Mouse (Mus musculus): ENCODE measurements around the gene Gchfr.

Gchfr gene

DNA sequence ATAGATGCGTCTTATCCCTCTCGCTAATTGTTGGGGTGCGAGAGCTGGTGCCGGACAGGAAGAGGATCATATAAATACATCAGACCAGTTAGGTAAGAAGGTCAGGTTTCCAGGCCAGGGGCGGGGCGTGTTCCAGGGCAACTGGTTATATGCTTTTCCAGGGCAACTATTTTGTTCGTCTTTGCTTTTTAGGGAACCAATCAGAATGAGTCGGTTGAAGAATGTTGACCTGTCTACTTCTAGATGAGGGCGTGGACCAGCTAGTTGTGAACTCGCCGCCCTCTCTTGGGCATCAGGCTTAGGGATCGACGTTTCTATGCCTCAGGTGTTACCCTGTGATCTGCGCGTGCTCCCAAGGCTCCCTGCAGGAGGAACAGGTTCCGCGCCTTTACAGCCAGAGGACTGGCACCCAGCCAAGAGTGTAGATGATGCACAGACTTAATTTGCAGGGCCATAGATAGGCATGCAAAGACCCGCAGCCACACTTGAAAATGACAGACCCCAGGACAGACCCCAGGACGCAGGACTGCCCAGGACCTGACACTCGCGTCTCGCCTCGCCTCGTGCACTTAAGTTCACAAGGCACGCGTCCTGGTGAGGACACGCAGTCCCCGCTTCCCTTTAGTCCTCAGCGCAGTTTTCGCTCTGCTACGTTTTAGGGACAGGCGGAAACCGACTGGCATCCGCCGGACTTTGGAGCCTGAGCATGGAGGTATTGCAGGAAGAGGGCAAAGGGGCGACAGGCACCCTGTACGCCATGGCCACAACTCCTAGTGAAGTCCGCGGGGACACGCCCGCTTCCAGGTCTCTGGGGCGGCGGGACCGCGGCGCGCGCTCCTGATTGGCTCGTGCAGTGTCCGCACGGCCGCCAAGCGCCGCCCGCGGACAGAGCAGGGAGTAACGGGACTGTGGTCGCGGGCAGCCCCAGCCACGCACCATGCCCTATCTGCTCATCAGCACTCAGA is at the start of gene Gchfr:
Gene Gchfr, plus strand, starts transcription at position 873 of the 965 bp plus-strand sequence.
- peak; percentile 81 for DNase-seq (ENCODE audit: low spot score)

DNA sequence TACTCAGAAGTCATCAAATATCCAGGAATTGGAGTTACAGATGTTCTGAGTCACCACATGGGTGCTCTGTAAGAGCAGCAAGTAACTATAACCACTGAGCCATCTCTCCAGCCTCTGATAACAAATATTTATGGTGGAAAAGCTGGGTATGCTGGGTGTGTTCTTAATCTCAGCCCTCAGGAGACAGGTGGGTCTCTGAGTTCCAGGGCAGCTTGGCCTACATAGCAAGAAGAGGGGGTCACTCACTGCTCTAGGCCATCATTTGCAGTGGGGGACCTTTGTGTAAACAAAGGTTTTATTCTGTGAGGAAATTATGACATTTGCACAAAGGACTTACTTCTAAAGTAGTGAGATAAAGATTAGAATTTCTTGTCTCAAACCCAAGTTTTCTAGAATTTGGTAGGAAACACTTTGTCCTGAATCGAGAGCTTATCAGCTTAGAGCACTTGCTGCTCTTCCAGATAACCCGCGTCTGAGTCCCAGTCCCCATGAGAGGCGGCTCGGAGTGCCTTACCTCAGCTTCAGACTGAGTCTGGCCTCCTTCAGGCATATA is 31.2 kb upstream of the Gchfr start:
- no peak for DNase-seq (ENCODE audit: low spot score)

DNA sequence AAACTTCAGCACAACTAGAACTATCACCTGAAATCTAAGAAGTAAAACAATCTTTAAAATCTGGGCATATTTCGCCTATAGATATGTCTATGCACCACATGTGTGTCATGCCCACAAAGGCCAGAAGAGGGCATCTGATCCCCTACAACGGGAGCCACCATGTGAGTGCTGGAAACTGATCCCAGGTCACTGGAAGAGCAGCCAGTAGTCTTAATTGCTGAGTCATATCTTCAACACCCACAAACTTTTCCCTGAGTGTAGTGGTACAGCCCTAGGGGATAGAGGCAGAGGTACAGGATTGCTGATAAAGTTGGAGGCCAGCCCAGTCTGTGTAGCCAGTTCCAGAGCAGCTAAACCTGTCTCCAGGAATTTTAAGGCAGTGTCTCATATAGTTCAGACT is 22.4 kb upstream of the Gchfr start:
- no peak for DNase-seq (ENCODE audit: low spot score)

DNA sequence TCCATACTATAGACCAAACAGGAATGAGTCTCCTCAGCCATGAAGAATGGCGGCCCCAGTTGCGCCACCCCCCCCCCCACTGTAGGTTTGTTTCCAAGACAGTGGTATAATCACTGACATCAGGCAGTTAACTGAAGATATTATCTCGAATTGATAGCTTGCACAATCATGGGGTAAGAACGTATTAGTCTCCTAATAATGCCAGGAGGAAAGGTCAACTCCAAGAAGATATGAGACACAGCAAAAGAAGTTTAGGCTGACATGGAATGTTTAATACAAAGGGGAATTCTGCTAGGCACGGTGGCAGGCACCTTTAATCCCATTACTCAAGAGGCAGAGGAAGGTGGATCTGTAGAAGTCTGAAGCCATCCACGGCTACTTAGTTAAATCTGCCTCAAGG is 21.1 kb upstream of the Gchfr start:
- DNase-seq (ENCODE audit: low spot score) = no peak

DNA sequence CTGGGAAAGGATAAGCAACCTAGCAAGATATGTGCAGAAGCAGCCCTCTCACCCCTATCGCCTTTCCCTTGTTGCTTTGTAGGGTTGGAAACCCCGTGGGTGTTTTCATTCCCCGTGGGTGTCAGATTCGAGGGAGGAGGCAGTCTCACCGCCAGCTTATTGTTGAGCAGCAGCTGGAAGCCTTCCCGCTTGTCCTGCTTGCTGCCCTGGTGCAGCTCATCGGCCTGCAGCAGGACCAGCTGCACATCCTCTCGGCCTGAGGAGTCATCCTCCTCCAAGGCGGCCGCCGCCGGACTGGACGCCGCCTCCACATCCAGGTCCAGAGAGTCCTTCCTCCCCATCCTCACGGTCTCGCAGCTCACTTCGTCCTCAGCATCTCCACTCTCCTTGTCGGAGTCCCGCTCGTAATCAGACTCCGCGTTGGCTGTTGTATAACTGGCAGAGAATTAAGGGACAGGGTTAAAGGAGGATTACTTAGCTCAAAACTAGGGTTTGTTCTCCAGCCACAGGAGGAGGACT is 20.4 kb upstream of the Gchfr start:
- DNase-seq (ENCODE audit: low spot score) = no peak

DNA sequence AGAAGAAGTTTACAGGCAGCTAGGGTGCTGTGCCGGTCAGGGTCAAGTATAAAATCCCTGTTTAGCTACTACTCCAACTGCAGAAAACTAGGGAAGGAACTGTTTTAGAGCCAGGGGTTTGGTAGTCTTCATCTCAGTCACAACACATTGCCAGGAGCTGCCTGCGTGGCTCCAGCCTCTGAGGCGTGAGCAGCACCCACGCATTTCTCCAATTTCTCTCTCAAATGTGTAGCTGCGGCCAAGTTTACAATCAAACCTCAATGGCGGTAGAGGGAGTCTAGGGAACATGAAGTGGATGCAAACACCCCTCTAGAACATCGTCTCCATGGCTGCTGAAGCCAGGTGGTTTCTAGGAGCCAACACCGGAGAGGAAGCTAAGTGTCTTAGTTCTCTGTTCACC is 19.8 kb upstream of the Gchfr start:
- DNase-seq (ENCODE audit: low spot score) = no peak

DNA sequence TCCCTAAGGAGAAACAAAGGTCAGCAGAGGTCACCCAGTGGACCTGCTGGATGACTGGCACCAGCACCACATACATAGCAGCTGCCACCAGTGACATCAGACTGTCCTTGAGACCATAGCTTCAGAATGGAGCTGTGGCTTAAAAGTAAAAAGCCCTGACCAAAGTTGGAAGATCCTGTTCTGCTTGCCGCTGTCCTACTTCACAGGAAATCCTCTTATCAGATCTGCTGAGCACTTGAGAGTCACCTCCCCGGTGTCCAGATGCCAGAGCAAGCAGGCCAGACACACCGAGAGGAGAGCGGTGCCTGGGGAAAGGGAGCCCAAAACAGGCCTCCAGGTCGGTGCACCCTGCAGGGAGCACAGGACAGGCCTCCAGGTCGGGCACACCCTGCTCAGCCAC is 15.3 kb upstream of the Gchfr start:
- DNase-seq (ENCODE audit: low spot score) = no peak

DNA sequence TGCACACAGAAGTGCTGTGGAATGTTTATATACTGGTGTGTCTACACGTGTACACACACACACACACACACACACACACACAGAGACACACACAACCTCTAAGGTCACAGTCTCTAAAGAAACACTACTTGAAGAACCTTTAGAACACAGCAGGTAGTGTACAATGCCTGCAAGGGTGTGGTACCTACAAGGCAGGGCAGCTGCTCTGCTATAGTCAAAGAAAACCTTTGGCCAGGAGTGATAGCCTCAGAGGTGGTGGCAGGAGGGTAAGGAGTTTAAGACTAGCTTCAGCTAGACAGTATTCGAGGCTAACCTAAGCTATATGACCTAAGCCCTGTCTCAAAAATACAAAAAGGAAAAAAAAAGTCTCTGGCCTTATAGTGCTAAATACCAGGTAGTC is 12.9 kb upstream of the Gchfr start:
- DNase-seq (ENCODE audit: low spot score) = no peak

DNA sequence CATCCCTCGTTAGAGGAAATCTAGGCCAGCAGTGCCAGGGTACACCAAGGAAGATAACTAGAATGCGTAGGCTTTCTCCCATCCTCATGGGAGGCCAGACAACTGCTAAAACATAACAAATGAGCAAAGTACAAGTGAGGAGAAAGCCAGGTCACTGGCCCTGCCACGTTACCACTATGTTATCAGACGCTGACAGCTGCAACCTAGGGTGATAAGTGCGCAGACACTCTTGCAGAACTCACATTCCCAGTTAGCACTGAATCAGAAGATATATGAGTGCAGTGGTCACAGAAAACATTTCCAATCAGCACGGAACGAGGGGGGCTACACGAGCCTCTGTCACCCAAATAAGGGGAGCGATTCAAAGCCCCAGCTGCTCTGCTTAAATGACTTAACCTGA is 12.2 kb upstream of the Gchfr start:
- peak; percentile 24 for DNase-seq (ENCODE audit: low spot score)

DNA sequence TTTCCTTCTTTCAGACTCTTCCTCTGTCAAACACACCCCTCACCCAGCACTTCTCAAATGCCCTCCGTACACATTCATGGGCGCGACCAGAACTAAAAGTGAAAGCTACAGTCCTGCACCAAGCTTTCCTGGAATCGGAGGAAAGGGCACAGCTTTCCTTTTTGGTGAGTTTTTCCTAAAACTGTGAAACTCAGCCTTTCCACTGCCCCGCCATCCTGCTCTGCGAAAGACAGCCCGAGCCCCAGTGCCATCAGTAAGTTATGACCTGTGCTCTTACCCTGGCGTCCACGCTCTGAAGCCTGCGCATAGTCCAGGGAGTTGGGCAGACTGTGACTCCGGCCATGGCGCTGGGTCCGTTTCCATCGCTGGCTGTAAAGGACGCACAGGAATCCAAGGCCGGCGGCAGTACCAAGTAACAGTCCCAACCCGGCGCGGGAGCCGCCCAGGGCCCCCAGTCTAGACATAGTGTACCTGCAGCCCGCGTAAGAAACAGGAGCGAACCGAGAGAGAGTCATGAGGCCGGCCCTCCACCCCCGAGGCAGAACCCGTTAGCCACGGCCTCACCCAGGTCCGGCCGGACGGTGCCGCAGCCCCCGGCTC is 11.4 kb upstream of the Gchfr start:
- DNase-seq (ENCODE audit: low spot score) = peak; percentile 38

DNA sequence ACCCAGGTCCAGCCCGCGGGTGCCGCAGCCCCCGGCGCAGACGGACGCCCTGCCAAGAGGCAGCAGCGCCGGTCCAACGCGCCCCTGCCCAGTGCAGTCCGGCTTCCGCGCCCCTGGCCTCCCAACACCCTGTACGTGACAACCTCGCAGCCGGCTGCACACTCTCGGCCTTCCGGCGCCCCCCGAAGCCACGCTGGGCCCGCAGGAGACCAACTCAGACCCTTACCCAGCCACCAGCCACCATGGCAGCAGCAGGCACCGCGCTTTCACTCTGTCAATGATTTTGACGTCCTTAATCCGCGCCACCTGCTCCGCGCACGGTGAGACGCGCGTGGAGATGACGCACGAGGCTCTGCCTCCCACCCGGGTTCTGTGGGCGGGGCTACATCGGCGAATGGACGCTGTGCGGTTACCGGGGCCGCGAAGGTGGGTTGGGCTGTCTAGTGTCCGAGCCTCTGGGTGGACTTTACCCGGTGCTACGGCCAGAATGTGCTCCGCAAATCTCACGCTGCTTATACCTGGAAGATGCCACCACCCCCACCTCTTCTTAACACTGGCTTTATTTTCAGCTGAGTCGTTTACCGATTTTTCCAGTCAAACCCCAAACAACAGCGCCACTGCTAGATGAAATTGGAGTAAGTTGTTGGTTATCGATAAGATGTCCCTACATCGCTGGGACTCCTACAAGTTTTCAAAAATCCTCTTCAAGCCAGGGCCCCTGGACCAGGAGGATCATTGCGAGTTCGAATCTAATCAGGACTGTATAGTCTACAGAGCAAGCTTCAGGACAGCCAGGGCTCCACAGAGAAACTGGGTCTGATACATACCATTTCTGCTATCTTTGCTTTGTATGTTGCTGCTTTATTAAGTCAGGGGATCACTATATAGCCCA is 10.6 kb upstream of the Gchfr start, which contains the start of gene Rmdn3:
Gene Rmdn3, minus strand, starts transcription at position 354 of the 892 bp plus-strand sequence.
- DNase-seq (ENCODE audit: low spot score) = peak; percentile 99

DNA sequence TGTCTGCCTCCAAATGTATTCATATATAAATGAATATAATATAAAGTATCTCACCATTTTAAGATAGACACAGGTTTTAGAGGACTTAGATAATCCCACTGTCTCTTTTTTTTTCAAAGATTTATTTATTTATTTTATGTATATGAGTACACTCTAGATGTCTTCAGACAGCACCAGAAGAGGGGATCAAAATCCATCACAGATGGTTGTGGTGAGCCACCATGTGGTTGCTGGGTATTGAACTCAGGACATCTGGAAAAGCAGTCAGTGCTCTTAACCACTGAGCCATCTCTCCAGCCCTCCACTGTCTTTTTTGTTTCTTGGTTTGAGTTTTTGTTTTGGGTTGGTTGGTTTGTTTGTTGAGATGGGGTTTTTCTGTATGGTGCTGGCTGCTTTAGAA is 9.7 kb upstream of the Gchfr start:
- DNase-seq (ENCODE audit: low spot score) = no peak

DNA sequence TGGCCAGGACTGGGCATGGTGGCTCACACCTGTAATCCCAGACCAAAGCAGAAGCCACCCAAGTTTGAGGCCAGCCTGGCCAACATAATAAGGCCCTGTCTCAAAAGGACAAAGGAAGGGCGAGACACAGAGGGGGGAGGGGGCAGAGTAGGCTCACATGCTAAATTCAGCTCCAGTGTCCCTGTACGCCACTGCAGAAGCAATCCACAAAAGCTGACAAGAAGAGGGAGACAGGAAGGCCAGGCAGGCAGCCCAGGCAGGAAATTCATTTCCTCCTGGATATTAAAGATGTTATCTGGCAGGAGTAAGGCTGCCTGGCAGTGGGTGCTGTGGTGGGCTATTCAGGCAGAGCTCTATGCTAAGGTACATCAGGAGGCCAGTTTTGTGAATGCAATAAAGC is 6.3 kb upstream of the Gchfr start:
- no peak for DNase-seq (ENCODE audit: low spot score)

DNA sequence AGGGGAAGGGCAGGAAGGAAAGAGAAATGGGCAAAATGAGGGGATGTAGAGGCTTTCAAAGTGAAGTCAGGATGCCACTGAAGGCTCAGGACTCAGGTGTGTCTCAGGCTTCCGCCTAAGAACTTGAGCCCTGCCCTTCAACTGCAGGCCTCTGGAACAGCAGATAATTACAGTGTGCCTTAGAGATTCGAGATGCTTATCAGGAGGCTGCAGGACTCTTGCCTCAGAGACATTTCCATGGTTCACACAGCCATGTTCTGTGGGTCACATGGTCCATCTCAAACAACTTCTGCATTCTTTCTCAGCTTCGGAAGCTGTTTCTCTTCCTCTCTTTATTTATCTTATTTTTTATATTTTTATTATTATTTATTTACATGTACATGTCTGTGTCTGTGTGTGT is 4.4 kb upstream of the Gchfr start:
- DNase-seq (ENCODE audit: low spot score) = no peak

DNA sequence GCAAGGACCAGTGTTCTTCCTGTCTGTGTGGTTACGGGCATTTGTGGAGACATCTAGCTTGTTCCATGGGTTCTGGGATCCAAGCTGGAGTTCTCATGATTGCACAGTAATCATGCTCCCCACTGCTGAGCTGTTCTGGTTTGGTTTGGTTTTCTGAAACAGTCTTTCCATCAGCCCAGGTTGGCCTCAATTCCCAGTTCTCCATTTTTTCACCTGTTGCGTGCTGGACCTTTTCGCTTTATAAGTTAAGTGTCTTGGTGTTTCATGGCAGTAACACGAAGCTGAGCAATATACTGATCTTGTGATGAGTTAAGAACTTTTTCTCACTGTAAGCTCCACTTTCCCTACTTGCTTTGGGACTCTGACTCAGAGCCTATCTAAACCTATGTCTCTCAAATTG is 3.6 kb upstream of the Gchfr start:
- DNase-seq (ENCODE audit: low spot score) = no peak

DNA sequence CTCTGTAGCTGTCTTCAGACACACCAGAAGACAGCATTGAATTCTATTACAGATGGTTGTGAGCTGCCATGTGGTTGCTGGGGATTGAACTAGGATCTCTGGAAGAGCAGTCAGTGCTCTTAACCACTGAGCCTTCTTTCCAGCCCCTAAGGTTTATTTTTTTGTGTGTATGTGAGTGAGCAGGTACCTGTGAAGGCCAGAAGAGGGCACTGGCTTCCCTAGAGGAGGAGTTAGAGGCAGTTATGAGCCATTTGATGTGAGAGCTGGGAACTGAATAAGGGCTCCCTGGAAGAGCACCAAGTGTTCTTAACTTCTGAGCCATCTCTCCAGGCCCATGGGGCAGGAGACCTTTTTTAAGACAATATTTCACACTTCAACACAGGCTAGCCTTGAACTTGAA is 2.2 kb upstream of the Gchfr start:
- DNase-seq (ENCODE audit: low spot score) = no peak

DNA sequence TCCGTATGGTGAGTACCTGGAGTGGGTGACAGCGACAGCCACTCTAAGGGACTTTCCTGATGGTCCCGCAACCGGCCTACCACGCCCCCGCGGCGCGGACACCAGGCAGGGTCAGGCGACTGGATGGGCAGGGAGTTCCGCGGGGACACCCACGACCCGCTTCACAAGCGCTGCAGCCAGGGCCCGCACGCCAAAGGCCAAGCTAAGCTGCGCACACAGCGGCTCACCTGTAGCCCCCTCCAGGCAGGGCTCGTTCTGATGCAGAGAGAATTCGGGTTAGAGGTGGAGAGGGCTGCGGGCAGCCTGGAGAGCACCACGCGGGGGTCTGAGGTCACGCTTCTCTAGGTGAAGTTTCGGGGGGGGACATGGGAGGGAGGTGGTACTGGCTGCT is 288 bp downstream of the Gchfr start:
- DNase-seq (ENCODE audit: low spot score) = no peak

DNA sequence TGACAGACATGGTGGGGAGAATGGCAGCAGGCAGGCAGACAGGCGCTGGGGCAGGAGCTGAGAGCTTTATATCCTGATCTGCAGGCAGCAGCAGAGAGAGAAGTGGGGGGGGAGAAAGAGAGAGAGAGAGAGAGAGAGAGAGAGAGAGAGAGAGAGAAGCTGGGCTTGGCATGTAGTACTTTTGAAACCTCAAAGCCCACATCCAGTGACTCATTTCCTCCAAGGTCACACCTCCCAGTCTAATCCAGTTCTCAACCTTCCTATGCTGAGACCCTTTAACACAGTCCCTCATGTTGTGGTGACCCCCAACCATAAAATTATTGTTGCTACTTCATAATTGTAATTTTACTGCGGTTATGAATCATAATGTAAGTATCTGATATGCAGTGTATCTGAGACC is 2.7 kb downstream of the Gchfr start:
- DNase-seq (ENCODE audit: low spot score) = no peak

DNA sequence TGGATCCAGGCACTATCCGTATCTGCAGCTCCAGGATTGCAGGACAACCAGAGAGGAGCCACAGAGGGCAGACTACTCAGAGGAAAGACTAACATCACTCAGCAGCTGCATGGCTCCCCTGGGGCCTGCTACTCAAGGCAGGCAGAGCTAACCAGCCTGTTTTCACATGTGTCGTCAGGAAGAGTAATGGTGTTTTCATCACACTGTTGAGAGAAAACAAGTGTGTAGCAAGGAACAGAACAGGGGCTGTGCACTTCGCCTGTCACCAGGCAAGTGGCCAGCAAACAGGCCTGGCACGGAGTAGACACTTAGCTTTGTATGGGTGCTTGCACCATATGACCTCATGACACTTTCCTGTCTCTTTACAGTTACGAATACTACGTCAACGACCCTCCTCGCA is 4.0 kb downstream of the Gchfr start:
- DNase-seq (ENCODE audit: low spot score) = peak; percentile 58

DNA sequence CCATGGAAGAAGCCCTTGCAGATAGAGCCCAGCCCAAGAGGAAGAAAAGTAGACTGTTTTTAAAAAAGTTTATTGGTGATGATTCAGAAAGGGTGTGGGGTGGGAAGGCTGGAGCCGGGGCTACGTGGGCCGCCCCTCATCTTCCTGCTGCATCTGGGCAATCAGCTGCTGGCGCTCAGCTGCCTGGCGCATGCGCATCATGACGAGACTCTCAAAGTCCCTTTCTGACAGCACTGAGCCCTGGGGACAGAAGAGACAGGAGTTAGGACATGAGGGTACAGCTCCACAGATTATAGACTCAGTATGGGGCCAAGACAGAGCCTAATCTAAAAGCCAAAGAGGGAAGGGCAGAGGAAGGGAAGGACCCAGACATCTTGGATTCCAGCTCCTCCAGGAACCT is 4.9 kb downstream of the Gchfr start:
- DNase-seq (ENCODE audit: low spot score) = no peak

DNA sequence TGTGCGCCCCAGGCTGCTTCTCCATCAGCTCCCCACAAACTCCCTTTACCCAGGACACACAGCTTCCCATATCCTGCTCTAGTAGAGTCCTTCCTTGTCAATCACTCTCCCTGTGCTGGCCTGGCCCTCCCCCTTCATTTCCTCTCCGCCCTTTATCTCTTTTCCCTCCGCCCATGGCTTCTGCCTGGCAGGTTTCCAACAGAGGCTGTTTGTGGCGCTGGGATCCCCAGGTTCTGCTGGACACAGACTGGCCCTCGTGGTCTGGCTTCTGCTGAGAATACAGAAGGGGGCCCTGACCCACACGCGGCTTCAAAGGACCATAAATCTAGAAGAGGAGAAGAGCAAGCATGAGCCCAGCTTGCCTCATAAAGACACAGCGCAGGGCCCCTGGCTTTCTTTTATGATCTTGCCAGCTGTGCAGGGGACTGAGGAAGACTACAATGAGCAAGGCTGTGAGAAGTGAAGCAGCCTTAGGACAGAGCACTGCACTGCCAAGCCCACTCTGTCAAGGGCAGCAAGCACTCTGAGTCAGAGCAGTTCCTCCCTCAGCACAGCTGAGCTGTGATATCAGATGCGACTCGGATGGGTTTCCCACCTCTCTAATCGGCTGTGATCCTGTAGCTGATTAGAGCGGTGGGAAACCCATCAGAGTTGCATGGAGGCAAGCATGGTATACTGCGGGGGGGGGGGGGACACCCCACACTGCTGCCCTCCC is 5.4 kb downstream of the Gchfr start:
- peak; percentile 55 for DNase-seq (ENCODE audit: low spot score)

All from embryo, embryonic 10 days (tissue).